Mouse (Mus musculus): ENCODE results near the gene Kifc3.
A peak's percentile ranks its signal among the peaks of the same experiment; 100 is the strongest.
"Not testable (repeated sequence)": the region's sequence is repeated elsewhere in the genome, so short reads cannot be mapped to it uniquely, and the experiment has no call there.

The Kifc3 gene

DNA sequence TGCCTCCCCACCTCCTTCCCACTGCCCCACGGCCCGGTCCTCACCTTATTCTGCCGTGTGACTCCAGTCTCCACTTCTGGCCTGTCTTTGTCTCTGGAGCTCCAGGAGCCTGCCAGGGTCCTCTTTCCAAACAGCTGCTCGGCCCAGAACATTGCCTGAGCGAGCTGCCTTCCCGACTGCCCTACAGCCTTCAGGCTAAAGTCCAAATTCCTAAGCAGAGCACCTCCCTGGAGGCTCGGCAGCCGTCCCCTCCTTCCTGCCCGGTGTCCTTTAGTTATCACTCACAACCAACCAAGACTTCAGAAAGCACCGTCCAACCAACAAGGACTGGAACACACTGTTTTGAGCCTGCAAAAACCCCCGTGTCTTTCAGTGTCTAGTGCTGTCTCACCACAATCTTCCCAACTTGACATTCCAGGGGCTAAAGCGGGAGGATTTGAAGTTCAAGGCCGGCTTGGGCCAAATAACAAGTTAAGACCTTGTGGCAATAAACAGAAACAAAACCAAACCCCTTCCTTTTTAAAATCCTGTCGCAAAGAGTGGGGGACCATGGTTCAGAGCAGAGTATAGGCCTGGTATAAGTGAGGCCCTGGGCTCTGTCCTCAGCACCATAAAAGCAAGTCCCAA lies at the start of gene Kifc3:
Kifc3 (minus strand) TSS at position 164 of the 627 bp plus-strand sequence.
- DNase-seq (ENCODE audit: low read depth in 1 of 2, low spot score in 2 of 2): no peak

DNA sequence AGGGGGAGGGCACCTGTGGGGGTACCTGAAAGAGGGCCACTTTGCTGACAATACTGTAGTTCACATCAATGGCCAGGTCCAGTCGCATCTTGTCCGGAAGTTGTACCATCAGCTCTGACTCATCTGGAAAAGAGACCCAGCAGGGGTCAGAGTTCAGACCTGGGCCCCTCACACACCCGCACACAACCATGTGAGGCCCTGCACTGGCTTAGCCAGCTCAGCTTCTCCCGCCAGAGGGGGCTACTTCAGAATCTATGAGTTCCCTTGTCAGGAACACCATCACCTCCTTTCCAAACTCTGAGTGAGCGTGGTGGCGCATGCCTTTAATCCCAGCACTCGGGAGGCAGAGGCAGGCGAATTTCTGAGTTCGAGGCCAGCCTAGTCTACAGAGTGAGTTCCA lies 49.4 kb upstream of the Kifc3 start:
- no peak for DNase-seq (ENCODE audit: low read depth in 1 of 2, low spot score in 2 of 2)

DNA sequence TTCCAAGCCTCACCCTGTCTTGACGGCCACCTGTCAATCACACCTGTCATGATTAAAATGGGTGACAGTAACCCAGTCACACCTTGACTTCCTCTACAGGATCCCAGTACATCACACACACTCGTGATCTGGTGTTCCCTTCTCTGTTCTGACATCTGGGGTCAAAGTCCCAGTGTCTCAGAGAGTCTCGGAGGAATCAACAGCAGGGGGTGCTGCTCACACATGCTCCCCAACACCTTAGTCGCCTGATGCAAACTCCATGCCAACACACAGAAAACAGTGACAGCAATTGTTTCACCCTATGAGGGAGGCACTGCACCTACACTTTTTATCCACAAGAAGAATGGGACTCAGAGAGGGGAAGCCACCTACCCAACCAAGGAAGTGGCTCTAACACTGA lies 47.2 kb upstream of the Kifc3 start:
- DNase-seq (ENCODE audit: low read depth in 1 of 2, low spot score in 2 of 2): no peak

DNA sequence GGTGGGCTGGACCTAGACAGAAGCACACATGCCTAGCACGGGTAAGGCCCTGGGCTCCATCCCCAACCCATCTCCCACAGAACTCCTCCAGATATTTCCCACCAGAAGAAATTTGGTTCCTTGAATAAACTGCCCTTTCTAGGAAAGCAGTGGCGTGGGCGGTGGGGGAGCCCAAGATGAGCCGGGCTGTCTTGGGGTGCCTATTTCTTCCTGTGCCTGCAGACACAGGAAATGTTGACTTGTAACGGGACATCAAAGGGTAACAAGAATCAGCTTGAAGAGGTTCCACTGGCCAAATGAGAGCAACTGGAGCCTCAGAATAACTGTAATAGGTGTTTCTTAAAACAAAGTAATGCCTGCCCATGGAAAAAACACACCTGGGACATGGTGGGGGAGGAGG lies 44.7 kb upstream of the Kifc3 start:
- DNase-seq (ENCODE audit: low read depth in 1 of 2, low spot score in 2 of 2): no peak

GRCm38 (mm10) chr8:95245180-95245579 lies 42.6 kb upstream of the Kifc3 start:
- no peak for DNase-seq (ENCODE audit: low read depth in 1 of 2, low spot score in 2 of 2)

DNA sequence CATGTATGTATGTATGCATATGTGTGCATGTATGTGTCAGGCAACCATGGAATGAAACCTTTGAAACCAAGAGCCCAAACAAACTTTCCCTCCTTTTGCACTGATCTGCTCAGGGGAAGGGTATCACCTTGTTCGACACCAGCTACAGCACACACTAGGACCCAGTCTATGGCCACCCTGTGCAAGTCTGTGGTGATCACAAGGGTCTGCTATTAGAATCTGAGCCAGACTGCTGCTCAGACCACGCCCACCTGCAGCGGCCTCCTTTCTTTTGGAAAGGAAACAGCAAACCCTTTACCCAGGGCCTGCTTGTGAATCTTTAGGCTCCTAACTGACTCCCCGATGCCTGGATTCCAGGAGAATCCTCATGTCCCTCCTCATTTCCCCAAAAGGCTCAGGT lies 41.2 kb upstream of the Kifc3 start:
- DNase-seq (ENCODE audit: low read depth in 1 of 2, low spot score in 2 of 2): no peak

DNA sequence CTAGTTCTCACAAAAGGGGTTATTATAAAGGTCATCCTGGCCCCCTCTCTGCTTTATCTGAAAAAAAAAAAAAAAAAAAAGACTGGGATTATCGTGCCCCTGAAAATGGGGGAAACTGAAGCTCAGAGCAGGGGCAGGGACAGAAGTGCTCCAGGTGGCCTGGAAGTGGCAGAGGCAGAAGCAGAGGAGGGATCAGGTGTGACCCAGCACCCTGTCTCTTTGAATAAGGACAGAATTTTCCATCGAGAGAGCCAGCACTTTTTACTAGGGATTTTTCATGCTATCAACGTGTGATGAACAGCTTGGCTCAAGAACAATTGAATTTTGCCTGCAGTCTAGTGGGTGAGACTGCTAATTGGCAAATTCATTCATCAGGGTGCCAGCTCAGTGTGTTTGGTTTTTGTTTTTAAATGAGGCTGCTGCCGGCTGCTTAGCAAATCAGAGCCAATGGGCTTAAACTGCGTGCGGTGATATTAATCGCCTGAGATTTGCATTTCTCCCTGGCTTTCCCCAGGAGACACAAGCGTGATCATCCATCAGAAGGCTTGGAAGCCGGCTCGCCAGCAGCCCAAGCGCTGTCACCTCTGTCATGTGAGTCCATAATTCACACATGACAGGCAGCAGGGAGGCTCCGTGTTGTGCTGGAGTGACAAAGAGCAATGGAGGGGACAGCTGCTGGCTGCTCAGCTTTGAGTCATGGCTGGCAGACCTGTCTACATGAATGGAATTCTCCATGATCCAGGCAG lies 40.4 kb upstream of the Kifc3 start:
- no peak for DNase-seq (ENCODE audit: low read depth in 1 of 2, low spot score in 2 of 2)

GRCm38 (mm10) chr8:95242099-95242825 lies 39.6 kb upstream of the Kifc3 start:
- no peak for DNase-seq (ENCODE audit: low read depth in 1 of 2, low spot score in 2 of 2)

- DNase-seq (ENCODE audit: low read depth in 1 of 2, low spot score in 2 of 2): peak; percentile 18 to 49
Observed at GRCm38 (mm10) chr8:95235683-95236082, 33.1 kb upstream of the Kifc3 start.

- not testable (repeated sequence) for DNase-seq (ENCODE audit: low read depth in 1 of 2, low spot score in 2 of 2)
Observed at GRCm38 (mm10) chr8:95230086-95230485, 27.5 kb upstream of the Kifc3 start.

- DNase-seq (ENCODE audit: low read depth in 1 of 2, low spot score in 2 of 2): no peak
Observed at GRCm38 (mm10) chr8:95227151-95227468, 24.5 kb upstream of the Kifc3 start.

GRCm38 (mm10) chr8:95226251-95227150 lies 23.9 kb upstream of the Kifc3 start:
- DNase-seq (ENCODE audit: low read depth in 1 of 2, low spot score in 2 of 2): no peak

- DNase-seq (ENCODE audit: low read depth in 1 of 2, low spot score in 2 of 2): no peak
Observed at GRCm38 (mm10) chr8:95223969-95224368, 21.4 kb upstream of the Kifc3 start.

GRCm38 (mm10) chr8:95221045-95221444 lies 18.4 kb upstream of the Kifc3 start:
- no peak for DNase-seq (ENCODE audit: low read depth in 1 of 2, low spot score in 2 of 2)

DNA sequence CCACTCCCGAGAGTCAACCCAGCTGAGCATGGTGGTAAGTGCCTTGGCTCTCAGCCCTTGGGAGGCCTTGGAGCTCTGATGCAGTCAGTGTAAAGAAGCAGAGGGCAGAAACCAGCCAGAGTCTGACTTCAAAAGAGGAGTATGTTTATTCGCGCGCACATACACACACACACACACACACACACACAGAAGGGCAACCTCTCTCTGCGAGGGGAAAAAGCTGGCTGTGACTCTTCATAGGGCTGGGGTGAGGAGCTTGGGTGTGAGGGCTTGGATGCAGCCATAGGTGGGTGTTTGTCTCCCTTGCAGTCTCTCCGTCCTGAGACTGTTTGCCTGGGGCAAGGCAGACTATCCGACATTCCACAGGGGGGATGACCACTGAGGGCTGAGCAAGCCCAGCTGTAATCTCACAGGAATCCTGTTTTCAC lies 18.0 kb upstream of the Kifc3 start:
- DNase-seq (ENCODE audit: low read depth in 1 of 2, low spot score in 2 of 2): no peak

DNA sequence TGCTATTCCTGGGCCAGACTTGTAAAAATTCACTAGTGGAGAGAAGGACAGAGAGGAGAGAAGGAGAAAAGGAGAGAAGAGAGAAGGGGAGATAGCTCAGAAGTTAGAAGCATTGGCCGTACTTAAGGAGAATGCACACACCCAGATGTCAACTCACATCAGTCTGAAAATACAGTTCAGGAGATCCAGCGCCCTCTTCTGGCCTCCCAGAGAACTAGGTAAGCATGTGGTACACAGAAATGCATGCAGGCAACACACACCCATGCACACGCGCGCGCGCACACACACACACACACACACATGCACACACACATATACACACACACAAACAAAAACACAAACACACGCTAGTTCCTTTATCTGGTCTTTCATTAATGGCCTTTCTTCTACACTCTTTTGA lies 17.0 kb upstream of the Kifc3 start:
- DNase-seq (ENCODE audit: low read depth in 1 of 2, low spot score in 2 of 2): no peak

GRCm38 (mm10) chr8:95215709-95216360 lies 13.2 kb upstream of the Kifc3 start:
- DNase-seq (ENCODE audit: low read depth in 1 of 2, low spot score in 2 of 2): no peak

- DNase-seq (ENCODE audit: low read depth in 1 of 2, low spot score in 2 of 2): no peak
Observed at GRCm38 (mm10) chr8:95209924-95210323, 7.3 kb upstream of the Kifc3 start.

DNA sequence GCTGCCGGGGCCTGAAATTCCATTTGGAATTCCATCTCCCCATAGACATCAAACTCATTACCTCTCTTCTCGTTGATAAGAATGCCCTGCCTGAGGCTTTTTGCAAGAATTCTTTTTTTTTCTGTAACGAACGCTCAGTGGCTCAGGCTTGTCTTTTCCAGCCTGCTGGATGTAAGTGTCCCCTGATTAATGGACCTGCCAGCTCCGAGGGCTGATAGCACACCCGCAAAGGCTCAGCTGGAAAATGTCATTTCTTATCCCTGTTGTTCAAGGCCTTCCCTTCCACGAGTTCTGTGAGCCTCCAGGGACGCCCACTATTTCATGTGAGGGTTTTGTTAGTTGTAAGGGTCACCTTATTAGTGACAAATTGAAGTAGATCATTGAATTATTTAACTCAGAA lies 3.3 kb upstream of the Kifc3 start:
- no peak for DNase-seq (ENCODE audit: low read depth in 1 of 2, low spot score in 2 of 2)

- DNase-seq (ENCODE audit: low read depth in 1 of 2, low spot score in 2 of 2): peak; percentile 33
Observed at GRCm38 (mm10) chr8:95204039-95204380, 1.4 kb upstream of the Kifc3 start.
